Mouse (Mus musculus) testis, adult 2 months (tissue): ENCODE measurements around the gene Gipc2. TPM values are rescaled to one million over a fixed set of nuclear protein-coding genes. Genes with fewer than 3 reads are reported as not detected.

Experiments used
- H3K27ac ChIP-seq: fragments of 200-500 bp; 2 replicates; pipeline ENCODE4 v1.5.1; 2012; ENCODE audit warnings: low read depth, low read length; ENCODE audit not compliant: control insufficient read depth, insufficient read depth
- H3K27me3 ChIP-seq: fragments of 200-500 bp; 2 replicates; pipeline ENCODE4 v1.6.1; 2012; ENCODE audit warnings: mild to moderate bottlenecking, low read length, moderate library complexity; ENCODE audit not compliant: control insufficient read depth, insufficient read depth
- H3K36me3 ChIP-seq: fragments of 200-500 bp; 2 replicates; pipeline ENCODE4 v1.6.1; 2012; ENCODE audit warnings: mild to moderate bottlenecking, low read length; ENCODE audit not compliant: control insufficient read depth, insufficient read depth
- H3K4me1 ChIP-seq: fragments of 200-500 bp; 2 replicates; pipeline ENCODE4 v1.6.1; 2012; ENCODE audit warnings: low read length; ENCODE audit not compliant: control insufficient read depth, insufficient read depth
- H3K4me3 ChIP-seq: fragments of 200-500 bp; 2 replicates; pipeline ENCODE4 v1.5.1; 2012; ENCODE audit warnings: low read depth, mild to moderate bottlenecking, low read length, moderate library complexity, mixed read lengths; ENCODE audit not compliant: control insufficient read depth
- CTCF ChIP-seq: fragments of 200-500 bp; IDR thresholded peaks from 2 replicates; pipeline ENCODE4 v1.5.1; 2012; ENCODE audit warnings: low read depth, mild to moderate bottlenecking, inconsistent platforms, low read length, moderate library complexity; ENCODE audit not compliant: control insufficient read depth, insufficient read depth, insufficient replicate concordance
- POLR2A ChIP-seq: fragments of 200-500 bp; IDR thresholded peaks from 2 replicates; pipeline ENCODE4 v1.6.1; 2012; ENCODE audit warnings: low read depth, mild to moderate bottlenecking, inconsistent platforms, low read length, moderate library complexity; ENCODE audit not compliant: control insufficient read depth
- polyA plus RNA-seq: library from polyadenylated mRNA; depleted of rRNA; stranded (reverse); fragments of >200 nt; gene quantifications from 2 replicates; pipeline ENCODE4 v1.2.3, GENCODE M21; 2012

Gene Gipc2
- polyA plus RNA-seq, 1 experiment, result 9.7 TPM

GRCm38 (mm10) chr3:152128631-152129030, 37.4 kb downstream of the Gipc2 start:
- H3K36me3 ChIP-seq, result no peaks in the 10 kb centered on the region
- H3K4me1 ChIP-seq, result no peaks in the 10 kb centered on the region
- H3K27me3 ChIP-seq, result no peaks in the 10 kb centered on the region
- H3K4me3 ChIP-seq, result no peak overlapping the region
- no peak overlapping the region for H3K27ac ChIP-seq
- no peak for TF ChIP-seq POLR2A
- TF ChIP-seq CTCF, result no peak

GRCm38 (mm10) chr3:152127144-152127543, 38.9 kb downstream of the Gipc2 start:
- Histone ChIP-seq H3K27me3 (no peaks in the 10 kb centered on the region), H3K27ac (no peak overlapping the region), H3K36me3 (no peaks in the 10 kb centered on the region), H3K4me1 (no peaks in the 10 kb centered on the region), H3K4me3 (no peak overlapping the region)
- TF ChIP-seq CTCF (no peak), POLR2A (no peak)

GRCm38 (mm10) chr3:152122720-152123119, 43.3 kb downstream of the Gipc2 start:
- H3K4me1 ChIP-seq, result no peaks in the 10 kb centered on the region
- TF ChIP-seq CTCF (no peak), POLR2A (no peak)
- no peaks in the 10 kb centered on the region for H3K36me3 ChIP-seq
- H3K27ac ChIP-seq, result no peak overlapping the region
- H3K4me3 ChIP-seq, result no peak overlapping the region
- no peaks in the 10 kb centered on the region for H3K27me3 ChIP-seq

GRCm38 (mm10) chr3:152122101-152122500, 43.9 kb downstream of the Gipc2 start:
- Histone ChIP-seq H3K4me1 (no peaks in the 10 kb centered on the region; the same call in 1 of the 2 replicates), H3K4me3 (no peak overlapping the region), H3K36me3 (no peaks in the 10 kb centered on the region), H3K27ac (no peak overlapping the region), H3K27me3 (no peaks in the 10 kb centered on the region)
- TF ChIP-seq CTCF (no peak), POLR2A (no peak)

GRCm38 (mm10) chr3:152121169-152122009, 44.6 kb downstream of the Gipc2 start:
- Histone ChIP-seq H3K36me3 (no peaks in the 10 kb centered on the region), H3K27me3 (no peaks in the 10 kb centered on the region), H3K4me3 (no peak overlapping the region), H3K4me1 (peaks cover 4% of the 10 kb centered on the region), H3K27ac (no peak overlapping the region)
- no peak for TF ChIP-seq CTCF
- no peak for TF ChIP-seq POLR2A

- H3K4me3 ChIP-seq, result no peak overlapping the region
- peaks cover 4% of the 10 kb centered on the region for H3K4me1 ChIP-seq
- H3K27me3 ChIP-seq, result no peaks in the 10 kb centered on the region
- no peak overlapping the region for H3K27ac ChIP-seq
- no peaks in the 10 kb centered on the region for H3K36me3 ChIP-seq
- TF ChIP-seq CTCF, result no peak
- TF ChIP-seq POLR2A, result no peak
These were observed 46.0 kb downstream of the Gipc2 start for GRCm38 (mm10) chr3:152119987-152120386.

- Histone ChIP-seq H3K4me1 (peaks cover 4% of the 10 kb centered on the region), H3K27ac (no peak overlapping the region), H3K36me3 (no peaks in the 10 kb centered on the region), H3K27me3 (no peaks in the 10 kb centered on the region), H3K4me3 (no peak overlapping the region)
- TF ChIP-seq CTCF (no peak), POLR2A (no peak)
These were observed 48.1 kb downstream of the Gipc2 start for GRCm38 (mm10) chr3:152117941-152118340.

- H3K27me3 ChIP-seq, result no peaks in the 10 kb centered on the region
- H3K27ac ChIP-seq, result no peak overlapping the region
- no peaks in the 10 kb centered on the region for H3K36me3 ChIP-seq
- TF ChIP-seq CTCF (no peak), POLR2A (no peak)
- H3K4me3 ChIP-seq, result no peak overlapping the region
- peaks cover 8% of the 10 kb centered on the region for H3K4me1 ChIP-seq
These were observed 49.9 kb downstream of the Gipc2 start for GRCm38 (mm10) chr3:152116140-152116539.
